Mouse (Mus musculus) CH12.LX (cell line): ENCODE measurements around the gene Sp140. TPM values are rescaled to one million over a fixed set of nuclear protein-coding genes. Genes with fewer than 3 reads are reported as not detected.
A peak's percentile ranks its signal among the peaks of the same experiment; 100 is the strongest.
"Not testable (repeated sequence)": the region's sequence is repeated elsewhere in the genome, so short reads cannot be mapped to it uniquely, and the experiment has no call there.

ENCODE experiments used
- DNase-seq: peaks from one replicate; pipeline ENCODE4 v3.0.0-alpha.2; 2013; ENCODE audit errors: extremely low read depth
- H3K27ac ChIP-seq: 2 replicates; pipeline ENCODE4 v1.5.1; 2012; ENCODE audit warnings: low read depth, mild to moderate bottlenecking, control low read depth, moderate library complexity; ENCODE audit not compliant: insufficient read depth
- H3K27me3 ChIP-seq: replicated peaks from 2 replicates; pipeline ENCODE3; 2012; ENCODE audit warnings: inconsistent platforms
- H3K36me3 ChIP-seq, 2 experiments: replicated peaks in 1 of 2; 2 replicates each; pipeline versions ENCODE3 to v1.6.1; 2012; ENCODE audit warnings: inconsistent platforms in 1 of 2, low read length in 1 of 2, mild to moderate bottlenecking in 1 of 2, mixed read lengths in 1 of 2, moderate library complexity in 1 of 2; ENCODE audit not compliant: control insufficient read depth in 1 of 2, insufficient read depth in 1 of 2
- H3K4me1 ChIP-seq, 2 experiments: 2 replicates each; pipeline ENCODE4 v1.6.1; 2012; ENCODE audit warnings: inconsistent platforms in 1 of 2, moderate library complexity in 1 of 2; ENCODE audit not compliant: insufficient read depth in 2 of 2, control insufficient read depth in 1 of 2
- H3K4me2 ChIP-seq: 2 replicates; pipeline ENCODE4 v1.6.1; 2012; ENCODE audit warnings: low read depth, mild to moderate bottlenecking, control low read depth; ENCODE audit not compliant: poor library complexity, insufficient read depth, severe bottlenecking
- H3K4me3 ChIP-seq, 3 experiments: fragments of 150-350 bp in 1 of 3; sonication (generic) in 1 of 3; replicated peaks in 1 of 3; 2 replicates each; pipeline versions ENCODE3 to v1.5.1; 2011 to 2012; ENCODE audit warnings: low read depth in 2 of 3, low read length in 2 of 3, mild to moderate bottlenecking in 2 of 3, moderate library complexity in 2 of 3, control low read depth in 1 of 3, improper control_type of control experiment in 1 of 3, inconsistent platforms in 1 of 3, mixed read lengths in 1 of 3; ENCODE audit not compliant: poor library complexity in 1 of 3
- H3K79me2 ChIP-seq: replicated peaks from 2 replicates; pipeline ENCODE4 v1.6.1; 2012; ENCODE audit warnings: mild to moderate bottlenecking, moderate library complexity; ENCODE audit not compliant: control insufficient read depth, poor library complexity, insufficient read depth, severe bottlenecking; ENCODE audit errors: extremely low read depth
- H3K9ac ChIP-seq: 2 replicates; pipeline ENCODE4 v1.6.1; 2012; ENCODE audit warnings: low read depth, mild to moderate bottlenecking, control low read depth, moderate library complexity; ENCODE audit not compliant: insufficient read depth
- H3K9me3 ChIP-seq: replicated peaks from 2 replicates; pipeline ENCODE3; 2012; ENCODE audit warnings: low read length, inconsistent platforms, mixed read lengths
- BHLHE40 ChIP-seq: IDR thresholded peaks from 2 replicates; pipeline ENCODE4 v1.6.1; 2011; ENCODE audit warnings: mild to moderate bottlenecking, low read depth, low read length, improper control_type of control experiment
- CHD2 ChIP-seq: IDR thresholded peaks from 2 replicates; pipeline ENCODE4 v1.6.1; 2011; ENCODE audit warnings: low read length, improper control_type of control experiment
- HCFC1 ChIP-seq: IDR thresholded peaks from 2 replicates; pipeline ENCODE4 v1.6.1; 2012; ENCODE audit warnings: low read depth, mild to moderate bottlenecking, inconsistent platforms, low read length, improper control_type of control experiment
- MAZ ChIP-seq: IDR thresholded peaks from 2 replicates; pipeline ENCODE4 v1.6.1; 2012; ENCODE audit warnings: low read depth, mild to moderate bottlenecking, inconsistent platforms, low read length, improper control_type of control experiment, moderate library complexity
- MEF2A ChIP-seq: IDR thresholded peaks from 2 replicates; pipeline ENCODE4 v1.6.1; 2014; ENCODE audit warnings: low read depth, mild to moderate bottlenecking, inconsistent platforms, low read length, improper control_type of control experiment, borderline replicate concordance
- NELFE ChIP-seq: IDR thresholded peaks from 2 replicates; pipeline ENCODE4 v1.6.1; 2011; ENCODE audit warnings: low read depth, low read length, improper control_type of control experiment
- RAD21 ChIP-seq: IDR thresholded peaks from 2 replicates; pipeline ENCODE4 v1.6.1; 2011; ENCODE audit warnings: low read depth, mild to moderate bottlenecking, low read length, improper control_type of control experiment, moderate library complexity
- USF1 ChIP-seq: IDR thresholded peaks from 2 replicates; pipeline ENCODE4 v1.6.1; 2014; ENCODE audit warnings: low read depth, mild to moderate bottlenecking, inconsistent platforms, low read length, improper control_type of control experiment
- dilution Hi-C: fragments of 300-500 bp; cut with MboI; formaldehyde crosslinking; loops from 2 replicates; pipeline ENCODE4 v1.14.3; 2020; ENCODE audit warnings: low sequenced_read_pairs; ENCODE audit not compliant: extremely low pct_unique_long_range_greater_than_20kb, extremely low pct_ligation_motif_present
- in situ Hi-C: fragments of 300-500 bp; cut with MboI; formaldehyde crosslinking; loops from 3 replicates; pipeline ENCODE4 v1.14.3; 2019; ENCODE audit warnings: low sequenced_read_pairs, low pct_ligation_motif_present, low pct_unique_long_range_greater_than_20kb, mixed read lengths
- polyA plus RNA-seq: library from polyadenylated mRNA; unstranded; fragments of >175 nt; gene quantifications from 2 replicates; pipeline ENCODE4 v1.2.1, GENCODE M21; 2012; ENCODE audit warnings: low read depth; ENCODE audit not compliant: insufficient read length
- total RNA-seq, 2 experiments: library from RNA; depleted of rRNA; stranded (reverse); fragments of 300-350 nt in 1 of 2; fragments of >200 nt in 1 of 2; gene quantifications; 2 replicates each; pipeline ENCODE4 v1.2.3; 2012 to 2014

Gene Sp140
- total and polyA plus RNA-seq, 3 experiments, result 127 to 241 (median 197) TPM

DNA sequence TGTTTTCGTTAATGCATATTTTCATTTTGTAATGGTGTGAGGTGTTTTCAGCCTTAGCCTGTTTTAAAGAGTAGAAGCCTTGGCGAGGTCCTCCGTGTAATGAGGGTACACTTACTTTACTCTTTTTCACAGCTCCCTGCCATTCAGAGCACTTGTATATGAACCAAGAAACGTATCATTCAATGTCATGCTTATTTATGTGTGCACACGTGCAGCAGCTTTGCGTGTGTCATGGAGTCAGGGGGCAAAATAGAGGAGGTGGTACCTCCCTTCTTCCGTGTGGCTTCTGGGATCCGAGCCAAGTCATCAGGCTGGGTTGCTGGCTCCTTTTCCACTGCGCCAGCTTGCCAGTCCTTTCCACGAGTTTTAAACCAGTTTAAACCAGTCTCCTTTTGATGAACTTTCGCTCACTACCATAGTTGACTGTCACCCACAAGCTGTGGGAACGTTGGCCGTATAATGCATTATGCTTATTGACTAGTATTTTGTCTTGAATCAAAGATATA is 51.6 kb downstream of the Sp140 start:
- H3K9ac ChIP-seq, result 0 out of 2 replicates have a peak overlapping the region, but pooled peaks have one; percentile 0
- in situ Hi-C loops, H3K36me3 ChIP-seq, H3K27me3 ChIP-seq, dilution Hi-C loops, H3K9me3 ChIP-seq, DNase-seq: not testable (repeated sequence)
- peak; percentile 66 for TF ChIP-seq BHLHE40
- TF ChIP-seq, all 38 proteins: peak for 1; not testable (repeated sequence) for 37
- peak overlapping the region; percentile 20 to 60 (median 23) for H3K4me3 ChIP-seq
- H3K4me2 ChIP-seq, result peak overlapping the region; percentile 22
- H3K4me1 ChIP-seq, result peaks cover 2 to 15% of the 10 kb centered on the region in 2 experiments; a peak in 3 of 4 replicates
- not testable (repeated sequence) for H3K27ac ChIP-seq, H3K79me2 ChIP-seq

DNA sequence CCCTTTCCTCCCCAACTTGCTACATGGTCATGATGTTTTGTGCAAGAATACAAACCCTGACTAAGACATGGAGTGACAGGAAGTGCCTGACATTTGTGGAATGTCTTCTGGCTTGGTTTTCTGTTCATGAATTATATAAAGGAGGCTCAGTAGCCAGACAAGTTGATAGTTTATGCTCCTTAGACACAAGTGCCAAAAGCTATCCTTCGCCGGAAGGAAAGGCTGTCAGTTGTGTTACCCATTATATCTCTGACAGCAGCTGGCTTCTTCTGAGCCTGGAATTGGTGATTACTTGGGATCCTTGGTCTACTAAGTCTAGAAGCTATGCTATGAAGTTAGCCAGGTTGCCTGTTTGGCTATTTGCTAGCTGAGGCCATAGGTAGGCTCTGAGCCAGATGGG is 57.0 kb downstream of the Sp140 start:
- H3K36me3 ChIP-seq, H3K27me3 ChIP-seq, H3K9me3 ChIP-seq, H3K9ac ChIP-seq, dilution Hi-C loops, H3K79me2 ChIP-seq, H3K4me2 ChIP-seq, H3K4me1 ChIP-seq, H3K4me3 ChIP-seq, DNase-seq, in situ Hi-C loops, H3K27ac ChIP-seq: not testable (repeated sequence)

DNA sequence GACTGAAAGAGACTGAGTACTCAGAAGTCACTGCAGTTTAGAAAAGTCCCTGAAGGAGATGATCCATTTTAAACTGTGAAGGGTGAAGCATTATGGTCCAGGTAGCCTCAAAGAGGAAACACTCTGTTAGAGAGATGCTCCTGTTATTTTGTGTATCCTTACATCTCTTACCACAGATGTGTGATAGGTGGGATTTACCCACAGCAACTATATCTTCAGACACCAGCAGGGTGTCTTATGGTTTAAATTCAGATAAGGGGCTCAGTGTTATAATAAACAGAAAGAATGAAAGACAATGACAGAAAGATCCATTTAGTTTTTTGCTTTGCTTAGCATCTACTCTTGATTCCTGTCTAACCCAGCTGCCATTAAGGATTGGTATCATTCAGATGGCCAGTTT is 64.1 kb downstream of the Sp140 start:
- H3K36me3 ChIP-seq, result peaks cover 52 to 60% of the 10 kb centered on the region in 2 experiments
- TF ChIP-seq RAD21, result no peak
- no peak for TF ChIP-seq CHD2
- TF ChIP-seq MEF2A, result no peak
- no peak for TF ChIP-seq HCFC1
- no peak for TF ChIP-seq NELFE
- no peak for TF ChIP-seq MAZ
- TF ChIP-seq USF1, result no peak
- TF ChIP-seq, all 38 proteins: peak for 0

More for the DNA sequence above, 64.1 kb downstream of the Sp140 start:
- no peak overlapping the region for H3K9ac ChIP-seq
- no peaks in the 10 kb centered on the region for H3K27me3 ChIP-seq
- H3K9me3 ChIP-seq, result no peaks in the 10 kb centered on the region
- in situ Hi-C loops (no loop called here), dilution Hi-C loops (no loop called here)
- H3K4me3 ChIP-seq, result no peak overlapping the region
- no peaks in the 10 kb centered on the region for H3K79me2 ChIP-seq
- no peak overlapping the region for H3K27ac ChIP-seq
- H3K4me2 ChIP-seq, result no peak overlapping the region
- peaks cover 0 to 9% of the 10 kb centered on the region in 2 experiments; a peak in 2 of 4 replicates for H3K4me1 ChIP-seq
- no peak for DNase-seq
